Mouse (Mus musculus) MEL (cell line): ENCODE measurements at regions not wholly inside any gene's neighbourhood (a gene's known extent, or its start where the extent isn't known, plus 50 kb on each side); places are given as distances from the start of the nearest gene placed in this dataset.

ENCODE experiments used
- DNase-seq: peaks from one replicate; pipeline ENCODE4 v3.0.0; 2011; ENCODE audit warnings: low read depth, low spot score
- H3K27ac ChIP-seq: 2 replicates; pipeline ENCODE4 v1.5.1; 2012; ENCODE audit warnings: low read depth, mild to moderate bottlenecking, control low read depth, low read length, moderate library complexity; ENCODE audit not compliant: control insufficient read depth
- H3K27me3 ChIP-seq, 2 experiments: fragments of 150-350 bp in 1 of 2; sonication (generic) in 1 of 2; 2 replicates each; pipeline ENCODE4 v1.6.1; 2012; ENCODE audit warnings: low read length in 2 of 2, mild to moderate bottlenecking in 2 of 2, improper control_type of control experiment in 1 of 2, moderate library complexity in 1 of 2; ENCODE audit not compliant: insufficient read depth in 2 of 2, control insufficient read depth in 1 of 2
- H3K36me3 ChIP-seq, 2 experiments: 2 replicates each; pipeline ENCODE4 v1.6.1; 2012 to 2014; ENCODE audit warnings: low read length in 2 of 2, improper control_type of control experiment in 1 of 2, inconsistent platforms in 1 of 2, mild to moderate bottlenecking in 1 of 2; ENCODE audit not compliant: insufficient read depth in 2 of 2, control insufficient read depth in 1 of 2
- H3K4me1 ChIP-seq, 2 experiments: fragments of 150-350 bp in 1 of 2; sonication (generic) in 1 of 2; 2 replicates each; pipeline ENCODE4 v1.6.1; 2012; ENCODE audit warnings: low read length in 2 of 2, improper control_type of control experiment in 1 of 2, mild to moderate bottlenecking in 1 of 2; ENCODE audit not compliant: insufficient read depth in 2 of 2, control insufficient read depth in 1 of 2
- H3K4me3 ChIP-seq, 2 experiments: fragments of 150-350 bp in 1 of 2; sonication (generic) in 1 of 2; 2 replicates each; pipeline ENCODE4 v1.5.1; 2012; ENCODE audit warnings: low read depth in 2 of 2, low read length in 2 of 2, mild to moderate bottlenecking in 2 of 2, moderate library complexity in 2 of 2, control low read depth in 1 of 2, improper control_type of control experiment in 1 of 2; ENCODE audit not compliant: control insufficient read depth in 1 of 2, insufficient read depth in 1 of 2
- H3K79me2 ChIP-seq: 2 replicates; pipeline ENCODE4 v1.6.1; 2012; ENCODE audit warnings: mild to moderate bottlenecking, low read length, moderate library complexity; ENCODE audit not compliant: control insufficient read depth, poor library complexity, insufficient read depth
- H3K9ac ChIP-seq: 2 replicates; pipeline ENCODE4 v1.6.1; 2012; ENCODE audit warnings: low read depth, mild to moderate bottlenecking, control low read depth, low read length, moderate library complexity; ENCODE audit not compliant: control insufficient read depth, poor library complexity, severe bottlenecking
- H3K9me3 ChIP-seq: fragments of 150-350 bp; sonication (generic); replicated peaks from 2 replicates; pipeline ENCODE4 v1.6.1; 2012; ENCODE audit warnings: mild to moderate bottlenecking, low read length, improper control_type of control experiment, moderate library complexity; ENCODE audit not compliant: insufficient read depth
- CHD1 ChIP-seq: IDR thresholded peaks from 2 replicates; pipeline ENCODE4 v1.6.1; 2012; ENCODE audit warnings: low read depth, mild to moderate bottlenecking, inconsistent platforms, low read length, improper control_type of control experiment
- CHD2 ChIP-seq: IDR thresholded peaks from 2 replicates; pipeline ENCODE4 v1.6.1; 2011; ENCODE audit warnings: low read length, improper control_type of control experiment
- CTCF ChIP-seq, 3 experiments: IDR thresholded peaks in 2 of 3; conservative IDR thresholded peaks in 1 of 3; 2 replicates each; pipeline ENCODE4 v1.5.1; 2011 to 2012; ENCODE audit warnings: low read length in 3 of 3, low read depth in 2 of 3, mild to moderate bottlenecking in 2 of 3, improper control_type of control experiment in 1 of 3, inconsistent platforms in 1 of 3, mixed read lengths in 1 of 3, moderate library complexity in 1 of 3; ENCODE audit not compliant: control insufficient read depth in 1 of 3, insufficient read depth in 1 of 3, poor library complexity in 1 of 3, severe bottlenecking in 1 of 3
- E2F4 ChIP-seq: IDR thresholded peaks from 2 replicates; pipeline ENCODE4 v1.6.1; 2011; ENCODE audit warnings: low read depth, low read length, improper control_type of control experiment, borderline replicate concordance
- EP300 ChIP-seq, 2 experiments: IDR thresholded peaks; 2 replicates each; pipeline ENCODE4 v1.6.1; 2011; ENCODE audit warnings: improper control_type of control experiment in 2 of 2, low read length in 2 of 2, low read depth in 1 of 2, mild to moderate bottlenecking in 1 of 2
- GATA1 ChIP-seq: IDR thresholded peaks from 2 replicates; pipeline ENCODE4 v1.6.1; 2011; ENCODE audit warnings: low read depth, low read length, improper control_type of control experiment
- HCFC1 ChIP-seq: IDR thresholded peaks from 2 replicates; pipeline ENCODE4 v1.6.1; 2012; ENCODE audit warnings: low read depth, mild to moderate bottlenecking, inconsistent platforms, low read length, improper control_type of control experiment, moderate library complexity
- JUND ChIP-seq: IDR thresholded peaks from 2 replicates; pipeline ENCODE4 v1.6.1; 2011; ENCODE audit warnings: low read depth, mild to moderate bottlenecking, improper control_type of control experiment, low read length
- MAFK ChIP-seq: IDR thresholded peaks from 2 replicates; pipeline ENCODE4 v1.6.1; 2011; ENCODE audit warnings: low read depth, mild to moderate bottlenecking, low read length, improper control_type of control experiment, borderline replicate concordance
- MEF2A ChIP-seq: IDR thresholded peaks from 2 replicates; pipeline ENCODE4 v1.6.1; 2014; ENCODE audit warnings: low read depth, mild to moderate bottlenecking, inconsistent platforms, low read length, improper control_type of control experiment; ENCODE audit not compliant: poor library complexity, insufficient replicate concordance, severe bottlenecking; ENCODE audit errors: extremely low read depth
- MYC ChIP-seq: IDR thresholded peaks from 2 replicates; pipeline ENCODE4 v1.6.1; 2011; ENCODE audit warnings: low read depth, mild to moderate bottlenecking, low read length, improper control_type of control experiment, moderate library complexity
- NELFE ChIP-seq: IDR thresholded peaks from 2 replicates; pipeline ENCODE4 v1.6.1; 2011; ENCODE audit warnings: low read depth, low read length, improper control_type of control experiment
- NRF1 ChIP-seq: IDR thresholded peaks from 2 replicates; pipeline ENCODE4 v1.6.1; 2014; ENCODE audit warnings: low read depth, mild to moderate bottlenecking, inconsistent platforms, low read length, improper control_type of control experiment, moderate library complexity; ENCODE audit not compliant: poor library complexity, insufficient read depth, severe bottlenecking
- POLR2A ChIP-seq, 2 experiments: IDR thresholded peaks; 2 replicates each; pipeline ENCODE4 v1.6.1; 2011 to 2012; ENCODE audit warnings: low read length in 2 of 2, mild to moderate bottlenecking in 2 of 2, control low read depth in 1 of 2, improper control_type of control experiment in 1 of 2, low read depth in 1 of 2, moderate library complexity in 1 of 2; ENCODE audit not compliant: control insufficient read depth in 1 of 2, insufficient read depth in 1 of 2, poor library complexity in 1 of 2
- RCOR1 ChIP-seq: IDR thresholded peaks from 2 replicates; pipeline ENCODE4 v1.6.1; 2012; ENCODE audit warnings: low read depth, mild to moderate bottlenecking, inconsistent platforms, low read length, improper control_type of control experiment
- TBP ChIP-seq: IDR thresholded peaks from 2 replicates; pipeline ENCODE4 v1.8.0; 2011; ENCODE audit warnings: low read depth, low read length, improper control_type of control experiment
- USF2 ChIP-seq, 2 experiments: IDR thresholded peaks; 2 replicates each; pipeline ENCODE4 v1.6.1; 2011 to 2012; ENCODE audit warnings: improper control_type of control experiment in 2 of 2, low read length in 2 of 2, borderline replicate concordance in 1 of 2, inconsistent platforms in 1 of 2, low read depth in 1 of 2, mild to moderate bottlenecking in 1 of 2; ENCODE audit not compliant: insufficient read depth in 1 of 2
- ZC3H11A ChIP-seq: IDR thresholded peaks from 2 replicates; pipeline ENCODE4 v1.6.1; 2012; ENCODE audit warnings: low read depth, mild to moderate bottlenecking, inconsistent platforms, low read length, improper control_type of control experiment
- ZMIZ1 ChIP-seq: IDR thresholded peaks from 2 replicates; pipeline ENCODE4 v1.6.1; 2012; ENCODE audit warnings: low read depth, mild to moderate bottlenecking, inconsistent platforms, low read length, improper control_type of control experiment, moderate library complexity
- ZNF384 ChIP-seq: IDR thresholded peaks from 2 replicates; pipeline ENCODE4 v1.6.1; 2012; ENCODE audit warnings: low read depth, mild to moderate bottlenecking, inconsistent platforms, low read length, improper control_type of control experiment

GRCm38 (mm10) chr4:56373167-56373566, 366.7 kb upstream of the Gm26657 start:
- Histone ChIP-seq H3K4me3 (no peak overlapping the region), H3K9ac (no peak overlapping the region), H3K27me3 (no peaks in the 10 kb centered on the region), H3K4me1 (no peaks in the 10 kb centered on the region), H3K9me3 (no peaks in the 10 kb centered on the region), H3K36me3 (no peaks in the 10 kb centered on the region), H3K79me2 (no peaks in the 10 kb centered on the region), H3K27ac (no peak overlapping the region)
- DNase-seq = no peak
- TF ChIP-seq EP300 (IDR thresholded peaks at IDR 0.05; ENCODE audit: low read depth in 1 of 2, low read length in 2 of 2) (no peak), MYC (no peak), GATA1 (no peak), HCFC1 (no peak), JUND (no peak), NELFE (no peak), CHD1 (no peak), RCOR1 (no peak), ZNF384 (no peak), ZC3H11A (no peak), USF2 (IDR thresholded peaks at IDR 0.05; ENCODE audit: borderline replicate concordance in 1 of 2, insufficient read depth in 1 of 2, low read depth in 1 of 2, low read length in 2 of 2) (no peak), MAFK (no peak), ZMIZ1 (no peak), CHD2 (no peak), TBP (no peak), NRF1 (no peak), CTCF (IDR thresholded peaks at IDR 0.05 in 2 of 3, conservative IDR thresholded peaks at IDR 0.05 in 1 of 3; ENCODE audit: control insufficient read depth in 1 of 3, insufficient read depth in 1 of 3, low read depth in 2 of 3, low read length in 3 of 3, poor library complexity in 1 of 3, severe bottlenecking in 1 of 3) (no peak), E2F4 (no peak)

GRCm38 (mm10) chr4:56372711-56373110, 367.2 kb upstream of the Gm26657 start:
- Histone ChIP-seq H3K9ac (no peak overlapping the region), H3K27me3 (no peaks in the 10 kb centered on the region), H3K36me3 (no peaks in the 10 kb centered on the region), H3K4me3 (no peak overlapping the region), H3K4me1 (no peaks in the 10 kb centered on the region)
- no peak for TF ChIP-seq JUND
- TF ChIP-seq GATA1 = no peak
- no peak for TF ChIP-seq MEF2A
- TF ChIP-seq POLR2A (IDR thresholded peaks at IDR 0.05; ENCODE audit: control insufficient read depth in 1 of 2, insufficient read depth in 1 of 2, low read depth in 1 of 2, low read length in 2 of 2, poor library complexity in 1 of 2) = no peak
- TF ChIP-seq MYC = no peak
- no peak for TF ChIP-seq CHD1
- no peak for TF ChIP-seq ZC3H11A
- TF ChIP-seq, all 39 proteins: peak for 0
- Histone ChIP-seq H3K9me3 (no peaks in the 10 kb centered on the region), H3K27ac (no peak overlapping the region), H3K79me2 (no peaks in the 10 kb centered on the region)
- no peak for DNase-seq
